Mouse (Mus musculus) B cell, adult 62 days (primary cell): ENCODE data around the gene Pus1. TPM values are rescaled to one million over a fixed set of nuclear protein-coding genes. Genes with fewer than 3 reads are reported as not detected.

Experiments
- total RNA-seq: library from RNA; stranded (reverse); gene quantifications from 4 replicates; pipeline ENCODE4 v1.2.4, GENCODE M21; 2023

The Pus1 gene
- 31.4 to 39.7 TPM (median 37.3 TPM) in 4 replicates for total RNA-seq

DNA sequence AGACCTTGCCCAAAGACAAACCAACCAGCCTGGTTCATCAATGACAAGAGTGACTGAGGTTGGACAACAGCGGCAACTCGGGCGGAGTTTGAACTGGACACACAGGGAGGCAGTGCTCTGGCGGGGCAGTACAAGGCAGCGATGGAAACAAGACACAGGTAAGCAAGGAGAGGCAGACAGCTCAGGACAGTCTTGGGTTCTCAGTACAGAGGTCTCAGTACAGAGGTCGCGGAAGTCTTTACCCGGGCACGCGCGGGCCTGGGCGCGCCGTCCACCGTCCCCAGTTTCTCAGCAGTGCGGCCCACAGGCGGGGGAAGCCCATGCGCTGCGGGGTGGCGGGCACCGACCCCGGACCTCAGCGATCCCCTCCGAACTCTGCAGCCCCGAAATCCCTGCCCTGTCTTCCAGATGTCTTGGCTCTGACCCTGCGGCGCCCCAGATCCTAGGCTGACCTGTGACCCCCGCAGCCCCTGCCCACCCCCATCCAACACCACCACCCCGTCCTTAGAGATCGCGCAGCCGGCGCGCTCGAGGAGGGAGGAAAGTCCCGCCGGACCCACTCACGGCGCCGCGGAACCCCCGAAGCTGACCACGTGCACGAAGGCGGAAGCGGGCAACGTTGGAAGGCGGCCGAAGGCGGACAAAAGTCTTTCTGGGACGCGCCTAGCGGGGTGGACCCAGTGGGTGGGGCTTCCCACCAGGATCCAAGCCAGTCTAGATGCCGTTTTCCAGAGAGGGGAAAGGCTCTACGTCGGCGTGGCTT lies at the start of gene Pus1:
Pus1 (minus strand) TSS at position 662 of the 763 bp plus-strand sequence.

DNA sequence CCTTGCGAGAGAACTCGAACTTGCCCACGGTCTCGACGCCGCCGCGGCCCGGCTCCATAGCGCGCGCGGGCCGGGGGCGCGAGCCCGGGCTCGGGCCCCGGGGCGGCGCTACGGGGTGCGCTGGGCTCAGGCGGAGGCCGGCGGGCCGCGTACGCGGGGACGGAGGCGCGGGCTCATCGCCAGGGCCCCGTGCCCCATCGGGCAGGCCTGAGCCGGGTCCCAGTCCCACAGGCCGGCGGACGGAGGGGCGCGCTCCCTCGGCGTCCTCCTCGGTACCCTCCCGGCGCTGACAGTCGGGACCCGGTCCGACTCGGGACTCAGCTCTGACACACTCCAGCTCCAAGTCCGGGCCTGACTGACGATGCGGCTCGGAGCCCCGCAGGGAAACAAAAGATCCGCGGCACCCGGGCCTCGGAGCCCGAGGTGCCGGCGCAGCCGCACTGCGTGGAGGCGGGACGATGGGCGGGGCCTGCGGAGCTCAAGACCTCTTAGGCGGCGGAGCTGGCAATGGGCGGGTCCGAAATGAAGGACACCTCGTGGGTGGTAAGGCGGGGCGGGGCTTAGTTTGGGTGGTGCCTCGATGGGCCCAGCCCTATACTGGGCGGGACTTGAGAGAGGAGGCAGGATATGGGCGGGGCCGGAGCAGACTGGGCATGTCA lies 29.3 kb upstream of the Pus1 start, which contains the start of gene Ulk1:
Ulk1 (minus strand) TSS at position 431 of the 659 bp plus-strand sequence.

DNA sequence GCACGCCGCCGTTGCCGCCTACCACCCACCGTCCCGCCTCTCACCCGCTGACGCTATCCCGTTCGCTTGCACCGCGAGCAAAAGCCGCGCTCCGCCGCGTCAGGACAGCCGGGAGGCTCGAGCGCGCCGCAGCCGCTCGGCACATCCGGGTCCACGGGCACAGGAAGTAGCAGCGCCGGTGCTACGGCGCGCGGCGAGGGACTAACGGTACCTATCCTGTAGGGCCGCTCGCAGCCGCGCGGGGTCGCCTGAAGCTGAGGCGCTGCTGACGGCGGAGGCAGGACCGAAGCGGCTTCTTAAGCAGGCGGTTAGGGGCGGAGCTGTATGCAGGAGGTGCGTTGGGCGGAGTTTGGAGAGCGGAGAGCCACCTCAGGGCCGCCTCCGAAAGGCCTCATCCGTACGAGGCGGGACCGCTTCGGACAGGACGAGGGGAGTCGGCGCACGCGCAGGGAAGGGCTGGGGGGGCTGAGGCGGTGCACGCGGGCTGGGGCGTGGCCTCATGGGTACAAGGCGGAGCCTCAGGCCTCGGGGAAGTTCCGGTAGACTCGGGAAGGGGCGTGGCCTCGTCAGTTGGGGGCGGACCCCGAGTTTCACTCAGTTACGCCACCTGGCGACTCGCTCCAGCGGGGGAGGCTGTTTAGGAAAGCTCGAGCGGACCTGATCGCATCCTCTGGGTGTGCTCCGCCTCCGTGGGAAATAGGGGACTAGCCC lies 9.9 kb downstream of the Pus1 start, which contains the start of gene Ep400:
Ep400 (minus strand) TSS at position 270 of the 711 bp plus-strand sequence.

Other genes starting within 250 kb of the Pus1 start
- gene Galnt9, start 236.3 kb downstream of the Pus1 start, total RNA-seq, result not detected in 4 replicates
- 70.4 to 80.6 TPM (median 71.1 TPM) in 4 replicates for gene Noc4l, start 127.2 kb downstream of the Pus1 start, total RNA-seq
- 66.4 to 92.0 TPM (median 66.8 TPM) in 4 replicates for gene Ddx51, start 127.2 kb downstream of the Pus1 start, total RNA-seq
- gene Ep400, start 9.9 kb downstream of the Pus1 start, total RNA-seq, result 237 to 246 TPM (median 244 TPM) in 4 replicates
- 55.1 to 71.8 TPM (median 61.7 TPM) in 4 replicates for gene Ulk1, start 29.4 kb upstream of the Pus1 start, total RNA-seq
- 18.4 to 27.8 TPM (median 22.8 TPM) in 4 replicates for gene Hscb, start 59.1 kb upstream of the Pus1 start, total RNA-seq
- 8.6 to 12.3 TPM (median 9.0 TPM) in 4 replicates for gene Chek2, start 59.3 kb upstream of the Pus1 start, total RNA-seq
- gene Ttc28, start 99.1 kb upstream of the Pus1 start, total RNA-seq, result 29.4 to 35.3 TPM (median 33.1 TPM) in 4 replicates